ENCODE assay signal across 8 mouse cellular contexts in the genomic region with DNA sequence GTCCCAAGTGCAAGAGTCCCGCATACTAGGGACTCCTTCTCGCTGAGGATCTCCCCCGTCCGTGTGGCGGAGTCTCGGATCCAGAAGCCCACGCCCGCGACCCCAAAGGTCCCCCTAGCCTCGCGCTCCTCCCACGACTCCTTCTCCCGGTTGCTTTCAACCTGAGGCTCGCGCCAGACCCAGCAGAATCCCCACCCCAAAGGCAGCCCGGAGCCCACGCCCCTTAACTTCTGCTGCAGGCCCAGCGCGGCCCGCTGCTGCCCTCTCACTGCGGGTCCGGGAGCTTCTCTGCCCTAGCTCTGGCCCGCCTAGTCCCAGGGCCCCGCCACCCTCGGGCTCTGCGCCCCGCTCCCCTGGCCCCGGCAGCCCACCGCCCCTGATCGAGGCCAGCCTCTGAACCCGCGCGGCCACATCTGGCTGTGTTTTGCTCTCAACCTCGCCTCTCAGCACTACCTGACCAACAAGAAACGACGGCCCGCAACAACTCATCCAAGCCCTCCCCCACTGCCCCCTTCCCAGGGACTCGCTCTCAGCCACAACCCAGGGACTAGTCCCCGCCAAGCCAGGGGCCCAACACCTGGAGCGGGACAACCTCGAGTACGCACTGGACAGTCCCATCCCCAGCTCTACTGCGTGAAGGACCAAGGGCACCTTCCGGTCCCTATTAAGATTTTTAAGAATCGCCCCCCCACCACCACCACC. TPM values are rescaled to one million over a fixed set of nuclear protein-coding genes. Genes with fewer than 3 reads are reported as not detected.
DNase-seq lines count a peak whose midpoint lies in the region; ATAC-seq and TF ChIP-seq lines count a peak whose summit lies in the region.

No protein-coding gene starts in this region.

- H3K9ac ChIP-seq in hindbrain, embryonic 11.5 days (ENCODE audit: low read depth, low read length) = peak overlapping the region; percentile 96

- H3K4me1 ChIP-seq in hindbrain, embryonic 11.5 days (replicated peaks; ENCODE audit: control insufficient read depth, insufficient read depth, low read length) = no peaks in the 10 kb centered on the region; the same call in 1 of the 2 replicates

- ATAC-seq in hindbrain, embryonic 11.5 days (ENCODE audit: low FRiP score) = peak; percentile 63

- intact Hi-C loops in left cerebral cortex, adult 2 months (cut with DNase I) = loop anchor here (5.0 kb wide), 2 partner anchors 70 to 1995 kb away; no protein-coding TSS in a partner anchor

- peak overlapping the region; percentile 92 for H3K4me3 ChIP-seq in hindbrain, embryonic 11.5 days (ENCODE audit: low read depth, low read length)
- peak overlapping the region; percentile 77 for H3K4me3 ChIP-seq in left cerebral cortex, adult 2 months

- peak; percentile 93 for DNase-seq in NIH3T3 (ENCODE audit: low read depth)
- DNase-seq in cerebellum, postnatal 25 days = peak; percentile 64 to 75
- DNase-seq in frontal cortex, postnatal 14 days (ENCODE audit: low spot score in 2 of 2) = peak; percentile 33 to 51
- DNase-seq in hindbrain, embryonic 11.5 days (ENCODE audit: low spot score) = peak; percentile 85
- DNase-seq in left cerebral cortex, adult 2 months (ENCODE audit: extremely low spot score in 1 of 2, low spot score in 2 of 2) = peak; percentile 71 to 74
- DNase-seq in lung, postnatal 4 days = peak; percentile 87 to 90
- peak; percentile 90 for DNase-seq in retina, postnatal 1 day
- DNase-seq in urinary bladder, postnatal 10 days (ENCODE audit: low spot score) = peak; percentile 56

- H3K27ac ChIP-seq in hindbrain, embryonic 11.5 days (ENCODE audit: low read depth, low read length) = peak overlapping the region; percentile 99
- peak overlapping the region; percentile 94 for H3K27ac ChIP-seq in left cerebral cortex, adult 2 months

- peak overlapping the region; percentile 82 for H3K4me2 ChIP-seq in hindbrain, embryonic 11.5 days (replicated peaks; ENCODE audit: low read depth, low read length)

- WGBS in hindbrain, embryonic 11.5 days = 0% methylated on average over 43 of the region's 45 CpGs

- peak; percentile 71 for TF ChIP-seq CTCF in left cerebral cortex, adult 2 months (IDR thresholded peaks at IDR 0.05)

- no peaks in the 10 kb centered on the region for H3K36me3 ChIP-seq in hindbrain, embryonic 11.5 days (ENCODE audit: control insufficient read depth, insufficient read depth, low read length)

- H3K27me3 ChIP-seq in hindbrain, embryonic 11.5 days (ENCODE audit: control insufficient read depth, insufficient read depth, low read length) = no peaks in the 10 kb centered on the region

- no peaks in the 10 kb centered on the region for H3K9me3 ChIP-seq in hindbrain, embryonic 11.5 days (ENCODE audit: control insufficient read depth, low read length)

RNA-seq across cellular contexts. Expression of a gene that starts 2.6 kb away (rescaled TPM):
- polyA plus RNA-seq in hindbrain, embryonic 11.5 days (2014; fragmentation: Nextera tagmentation; extraction: Ambion mirVana) = 77.5 and 80.7 TPM in 2 replicates
- 100 to 1,000 TPM; 122 to 126 TPM for total RNA-seq in left cerebral cortex, adult 2 months (2021)

Comparison
In these comparisons a context has a peak if more than half of its experiments do, and no peak if none do; other contexts are left out.
1. Peak in every context shown above with its lines: DNase-seq, ATAC-seq, H3K4me3 ChIP-seq and H3K27ac ChIP-seq.
2. DNase-seq: peak in every context shown above with its lines; median percentile 93 in NIH3T3; 90 in retina, postnatal 1 day; 88 in lung, postnatal 4 days; 85 in hindbrain, embryonic 11.5 days; 72 in left cerebral cortex, adult 2 months; 70 in cerebellum, postnatal 25 days; 56 in urinary bladder, postnatal 10 days; 42 in frontal cortex, postnatal 14 days.